Mouse (Mus musculus) ES-Bruce4 (cell line): Measurements from ENCODE around the gene Rps26. TPM values are rescaled to one million over a fixed set of nuclear protein-coding genes. Genes with fewer than 3 reads are reported as not detected.
"Not testable (repeated sequence)": the region's sequence is repeated elsewhere in the genome, so short reads cannot be mapped to it uniquely, and the experiment has no call there.

Source experiments
- H3K27ac ChIP-seq: 2 replicates; pipeline ENCODE4 v1.5.1; 2012; ENCODE audit warnings: low read length, inconsistent platforms; ENCODE audit not compliant: insufficient read depth
- H3K27me3 ChIP-seq: 2 replicates; pipeline ENCODE4 v1.6.1; 2012; ENCODE audit warnings: mild to moderate bottlenecking, low read length, inconsistent platforms; ENCODE audit not compliant: control insufficient read depth, poor library complexity, insufficient read depth, severe bottlenecking
- H3K36me3 ChIP-seq: 2 replicates; pipeline ENCODE4 v1.6.1; 2012; ENCODE audit warnings: inconsistent platforms, mild to moderate bottlenecking, low read length, moderate library complexity; ENCODE audit not compliant: control insufficient read depth, poor library complexity, insufficient read depth, severe bottlenecking
- H3K4me1 ChIP-seq: one replicate; pipeline ENCODE4 v1.8.1; 2011; ENCODE audit warnings: low read length; ENCODE audit not compliant: control insufficient read depth, insufficient read depth
- H3K4me3 ChIP-seq: 2 replicates; pipeline ENCODE4 v1.5.1; 2011; ENCODE audit warnings: low read depth, mild to moderate bottlenecking, low read length
- H3K9ac ChIP-seq: 2 replicates; pipeline ENCODE4 v1.6.1; 2012; ENCODE audit warnings: low read depth, mild to moderate bottlenecking, inconsistent platforms; ENCODE audit not compliant: poor library complexity, severe bottlenecking
- H3K9me3 ChIP-seq: replicated peaks from 2 replicates; pipeline ENCODE4 v1.6.1; 2012; ENCODE audit warnings: mild to moderate bottlenecking, low read length, inconsistent platforms; ENCODE audit not compliant: control insufficient read depth, poor library complexity, insufficient read depth, severe bottlenecking
- CTCF ChIP-seq: IDR thresholded peaks from one replicate; pipeline ENCODE4 v1.8.1; 2011; ENCODE audit warnings: low read depth, low read length
- EP300 ChIP-seq: IDR thresholded peaks from 2 replicates; pipeline ENCODE4 v1.6.1; 2011; ENCODE audit warnings: low read depth, low read length; ENCODE audit not compliant: insufficient read depth
- POLR2A ChIP-seq: IDR thresholded peaks from one replicate; pipeline ENCODE4 v1.8.1; 2011; ENCODE audit warnings: low read length; ENCODE audit not compliant: insufficient read depth
- polyA plus RNA-seq: library from polyadenylated mRNA; stranded (reverse); fragments of >200 nt; gene quantifications from 2 replicates; pipeline ENCODE4 v1.2.4, GENCODE M21; 2011; ENCODE audit warnings: low read depth; ENCODE audit not compliant: missing spikeins, insufficient read depth, insufficient read length

The Rps26 gene
- polyA plus RNA-seq, 1 experiment, result 1,959 TPM

DNA sequence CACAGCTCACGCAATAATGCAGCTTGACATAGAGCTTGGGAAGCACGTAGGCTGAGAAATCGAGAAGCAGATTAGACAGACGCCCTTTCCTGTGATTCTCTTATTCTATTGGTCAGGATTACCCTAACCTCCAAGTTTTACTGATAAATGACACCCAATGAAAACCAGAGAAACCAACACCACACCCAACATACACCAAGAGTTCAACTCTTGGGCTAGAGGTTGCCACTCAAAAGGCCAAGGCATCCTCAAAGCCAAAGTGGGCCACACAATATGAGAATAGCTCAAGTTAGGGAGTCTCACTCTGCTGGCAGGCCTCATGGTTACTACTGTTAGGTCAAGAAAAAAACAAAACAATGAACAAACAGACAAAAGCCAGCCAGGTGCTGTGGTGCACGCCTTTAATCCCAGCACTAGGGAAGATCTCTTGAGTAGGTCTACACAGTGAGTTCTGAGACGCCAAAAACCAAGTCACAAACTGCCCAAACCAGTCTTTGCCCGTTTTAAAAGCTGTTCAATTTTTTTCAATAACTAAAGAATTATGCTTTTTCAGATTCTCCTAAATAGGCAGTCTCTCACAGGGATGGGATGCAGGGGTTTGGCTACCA is 1.2 kb downstream of the Rps26 start:
- Histone ChIP-seq H3K27me3 (no peaks in the 10 kb centered on the region), H3K9me3 (no peaks in the 10 kb centered on the region), H3K27ac (peak overlapping the region; percentile 13), H3K4me3 (peak overlapping the region; percentile 83), H3K36me3 (peaks cover 23% of the 10 kb centered on the region), H3K4me1 (no peaks in the 10 kb centered on the region), H3K9ac (peak overlapping the region; percentile 98)
- no peak for TF ChIP-seq CTCF

DNA sequence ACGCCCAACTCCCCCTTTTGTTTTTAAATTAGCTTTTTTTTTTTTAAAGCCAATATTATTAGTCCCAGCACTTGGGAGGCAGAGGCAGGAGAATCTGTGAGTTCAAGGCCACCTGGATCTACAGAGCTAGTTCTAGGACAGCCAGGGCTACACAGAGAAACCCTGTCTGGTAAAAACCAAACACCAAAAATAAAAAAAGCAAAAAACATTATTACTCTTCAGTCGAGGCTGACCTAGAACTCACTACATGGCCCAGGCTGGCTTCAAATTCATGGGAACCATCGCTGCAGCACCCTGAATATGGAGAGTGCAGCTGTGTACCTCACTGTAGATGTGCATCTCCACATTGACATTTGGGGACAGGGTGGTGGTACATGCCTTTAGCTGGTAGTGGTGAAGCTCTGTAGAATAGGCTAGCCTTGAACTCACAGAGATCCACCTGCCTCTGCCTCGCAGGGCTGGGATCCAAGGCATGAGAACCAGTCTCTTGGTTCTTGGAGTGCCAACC is 3.4 kb downstream of the Rps26 start:
- not testable (repeated sequence) for H3K27me3 ChIP-seq, H3K4me3 ChIP-seq, H3K9ac ChIP-seq, H3K9me3 ChIP-seq, H3K4me1 ChIP-seq
- Histone ChIP-seq H3K36me3 (peaks cover 23% of the 10 kb centered on the region), H3K27ac (0 out of 2 replicates have a peak overlapping the region, but pooled peaks have one; percentile 12)

DNA sequence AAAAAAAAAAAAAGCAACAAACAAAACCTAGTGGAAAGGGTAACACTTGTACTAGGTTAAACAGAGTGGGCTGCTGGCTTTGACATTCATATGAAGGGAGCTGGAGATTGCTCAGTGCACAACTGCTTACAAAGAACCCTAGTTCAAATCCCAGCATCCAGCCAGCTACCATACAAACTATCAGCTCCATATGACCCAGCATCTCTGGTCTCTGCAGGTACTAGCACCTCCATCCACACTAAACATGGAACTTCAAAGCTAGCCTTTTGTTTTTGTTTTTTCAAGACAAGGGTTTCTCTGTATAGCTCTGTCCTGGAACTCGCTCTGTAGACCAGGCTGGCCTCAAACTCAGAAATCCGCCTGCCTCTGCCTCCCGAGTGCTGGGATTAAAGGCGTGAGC is 3.8 kb downstream of the Rps26 start:
- H3K27ac ChIP-seq, result 0 out of 2 replicates have a peak overlapping the region, but pooled peaks have one; percentile 44
- no peak overlapping the region for H3K9ac ChIP-seq
- H3K36me3 ChIP-seq, result peaks cover 23% of the 10 kb centered on the region
- H3K27me3 ChIP-seq, result no peaks in the 10 kb centered on the region
- no peak overlapping the region for H3K4me3 ChIP-seq
- H3K4me1 ChIP-seq, result no peaks in the 10 kb centered on the region
- TF ChIP-seq POLR2A (no peak), CTCF (no peak), EP300 (no peak)
- no peaks in the 10 kb centered on the region for H3K9me3 ChIP-seq

DNA sequence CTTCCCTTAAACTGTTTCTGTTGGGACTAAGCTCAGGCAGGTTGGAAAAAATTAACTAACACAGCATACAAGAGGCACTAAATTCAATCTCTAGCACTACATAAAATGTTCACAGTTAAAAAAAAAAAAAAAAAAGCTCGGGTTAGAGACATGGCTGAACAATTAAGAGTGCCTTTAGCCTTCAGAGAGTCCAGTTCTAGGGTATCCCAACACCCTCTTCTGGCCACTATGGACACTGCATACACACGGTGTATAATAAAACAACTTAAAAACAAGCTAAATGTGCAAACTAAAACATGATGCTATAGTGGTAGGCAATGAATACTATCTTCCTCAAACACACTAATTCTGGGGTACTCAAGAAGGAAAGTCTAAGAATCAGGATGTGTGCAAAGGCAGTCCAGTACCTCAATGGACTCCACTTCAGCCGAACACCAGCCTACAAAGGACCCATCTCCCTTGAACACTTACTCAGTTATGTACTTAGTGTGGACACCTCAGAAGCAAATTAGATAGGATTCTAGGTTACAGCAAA is 4.5 kb downstream of the Rps26 start:
- Histone ChIP-seq H3K36me3 (peaks cover 23% of the 10 kb centered on the region), H3K4me1 (no peaks in the 10 kb centered on the region), H3K9ac (no peak overlapping the region), H3K27me3 (no peaks in the 10 kb centered on the region), H3K4me3 (no peak overlapping the region), H3K9me3 (no peaks in the 10 kb centered on the region), H3K27ac (no peak overlapping the region)
- no peak for TF ChIP-seq CTCF

DNA sequence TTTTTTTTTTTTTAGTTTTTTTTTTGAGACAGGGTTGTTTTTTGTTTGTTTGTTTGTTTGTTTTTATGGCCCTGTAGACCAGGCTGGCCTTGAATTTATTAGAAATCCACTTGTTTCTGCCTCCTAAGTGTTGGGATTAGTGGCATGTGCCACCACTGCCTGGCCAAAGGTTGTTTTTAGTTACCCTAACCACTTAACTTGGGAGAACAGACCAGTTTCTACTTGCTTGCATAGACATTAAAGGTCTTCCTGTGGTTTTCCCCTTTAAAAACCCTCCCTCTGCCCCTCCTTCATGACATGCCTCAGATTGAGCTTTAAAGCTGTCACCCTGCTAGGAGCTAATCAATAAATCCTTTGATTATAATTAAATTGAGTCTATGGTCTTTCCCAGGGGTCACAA is 6.3 kb downstream of the Rps26 start:
- Histone ChIP-seq H3K4me3 (no peak overlapping the region), H3K27ac (no peak overlapping the region), H3K36me3 (peaks cover 17% of the 10 kb centered on the region), H3K9ac (no peak overlapping the region), H3K9me3 (no peaks in the 10 kb centered on the region), H3K4me1 (no peaks in the 10 kb centered on the region), H3K27me3 (no peaks in the 10 kb centered on the region)
- TF ChIP-seq CTCF (no peak), EP300 (no peak), POLR2A (no peak)

DNA sequence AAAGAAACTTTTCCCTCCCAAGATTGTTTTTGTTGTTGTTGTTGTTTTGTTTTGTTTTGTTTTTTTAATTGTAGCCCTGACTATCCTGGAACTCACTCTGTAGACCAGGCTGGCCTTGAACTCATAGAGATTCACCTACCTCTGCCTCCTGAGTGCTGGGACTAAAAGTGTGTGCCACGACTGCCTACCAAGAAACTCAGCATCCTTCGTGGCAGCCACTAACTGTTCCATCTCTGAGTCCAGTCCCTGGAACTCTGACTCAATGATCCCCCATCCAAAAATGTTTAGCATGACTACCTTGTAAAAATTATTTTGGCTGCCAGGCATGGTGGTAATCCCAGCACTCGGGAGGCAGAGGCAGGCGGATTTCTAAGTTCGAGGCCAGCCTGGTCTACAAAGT is 7.4 kb downstream of the Rps26 start:
- not testable (repeated sequence) for H3K27ac ChIP-seq, H3K36me3 ChIP-seq, H3K9me3 ChIP-seq, H3K4me1 ChIP-seq, H3K4me3 ChIP-seq, H3K27me3 ChIP-seq, H3K9ac ChIP-seq

DNA sequence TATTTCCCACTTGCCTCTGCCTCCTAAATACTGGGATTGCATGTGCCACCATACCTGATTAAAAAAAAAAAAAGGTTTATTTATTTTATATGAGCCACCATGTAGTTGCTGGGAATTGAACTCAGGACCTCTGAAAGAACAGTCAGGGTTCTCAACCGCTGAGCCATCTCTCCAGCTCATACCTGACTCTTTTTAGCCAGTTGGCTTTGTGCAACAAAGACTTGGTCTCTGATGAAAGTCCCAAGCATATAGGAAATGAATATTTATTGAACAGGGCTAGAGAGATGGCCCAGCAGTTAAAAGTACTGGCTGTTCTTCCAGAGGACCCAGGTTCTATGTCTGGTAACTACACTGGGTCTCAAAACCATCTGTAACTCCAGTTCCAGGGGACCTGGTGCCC is 8.0 kb downstream of the Rps26 start:
- Histone ChIP-seq H3K36me3 (0 out of 2 replicates have a peak, but pooled peaks cover under 1% of the 10 kb centered on the region), H3K4me1 (no peaks in the 10 kb centered on the region), H3K27ac (no peak overlapping the region), H3K9ac (no peak overlapping the region), H3K27me3 (no peaks in the 10 kb centered on the region), H3K9me3 (no peaks in the 10 kb centered on the region), H3K4me3 (no peak overlapping the region)
- TF ChIP-seq EP300 (no peak), POLR2A (no peak), CTCF (no peak)

DNA sequence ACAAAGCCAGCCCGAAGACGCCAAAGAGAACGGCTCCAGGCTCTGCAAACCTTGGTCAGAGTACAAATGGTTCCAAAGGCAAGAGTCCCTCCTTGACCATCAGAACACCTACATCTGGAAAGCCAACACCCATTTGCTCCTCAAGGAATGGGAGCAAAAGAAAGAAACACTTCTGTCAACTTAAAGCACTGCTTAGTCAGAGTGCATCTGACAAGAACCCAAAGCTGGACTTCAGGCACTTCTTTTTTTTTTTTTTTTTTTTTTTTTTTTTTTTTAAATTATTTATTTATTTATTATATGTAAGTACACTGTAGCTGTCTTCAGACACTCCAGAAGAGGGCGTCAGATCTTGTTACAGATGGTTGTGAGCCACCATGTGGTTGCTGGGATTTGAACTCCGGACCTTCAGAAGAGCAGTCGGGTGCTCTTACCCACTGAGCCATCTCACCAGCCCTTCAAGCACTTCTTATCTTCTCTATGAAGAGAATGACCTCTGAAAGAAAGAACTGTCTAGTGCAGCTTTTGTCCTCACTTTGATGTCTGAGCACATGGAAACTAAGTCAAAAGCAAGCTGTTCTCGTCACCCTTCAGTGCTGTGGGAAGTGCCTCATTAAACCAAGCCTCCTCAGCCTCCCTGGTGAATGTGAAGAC is 10.6 kb downstream of the Rps26 start:
- H3K9ac ChIP-seq, H3K36me3 ChIP-seq, H3K27ac ChIP-seq, H3K4me1 ChIP-seq, H3K27me3 ChIP-seq, H3K4me3 ChIP-seq, H3K9me3 ChIP-seq: not testable (repeated sequence)
